Mouse (Mus musculus): ENCODE measurements around the gene Crybb3. TPM values are rescaled to one million over a fixed set of nuclear protein-coding genes. Genes with fewer than 3 reads are reported as not detected.

The Crybb3 gene
- total RNA-seq, 2 experiments from 2014 or later: not detected

GRCm38 (mm10) chr5:113070017-113070416, 11.4 kb downstream of the Crybb3 start, which contains the start of gene Crybb2:
TSS of gene Crybb2 (minus strand) at chr5:113070117.
- no peak for ATAC-seq (replicated peaks; ENCODE audit: low FRiP score, poor library complexity, severe bottlenecking)

GRCm38 (mm10) chr5:113054308-113054707, 27.1 kb downstream of the Crybb3 start:
- no peak for ATAC-seq (replicated peaks; ENCODE audit: low FRiP score, poor library complexity, severe bottlenecking)

- ATAC-seq (replicated peaks; ENCODE audit: low FRiP score, poor library complexity, severe bottlenecking): no peak
Observed at GRCm38 (mm10) chr5:113050581-113051185, 30.7 kb downstream of the Crybb3 start.

- no peak for ATAC-seq (replicated peaks; ENCODE audit: low FRiP score, poor library complexity, severe bottlenecking)
Observed at GRCm38 (mm10) chr5:113049876-113050275, 31.5 kb downstream of the Crybb3 start.

GRCm38 (mm10) chr5:113045511-113046273, 35.7 kb downstream of the Crybb3 start:
- ATAC-seq (replicated peaks; ENCODE audit: low FRiP score, poor library complexity, severe bottlenecking): no peak

- ATAC-seq (replicated peaks; ENCODE audit: low FRiP score, poor library complexity, severe bottlenecking): no peak
Observed at GRCm38 (mm10) chr5:113043531-113043930, 37.9 kb downstream of the Crybb3 start.

- no peak for ATAC-seq (replicated peaks; ENCODE audit: low FRiP score, poor library complexity, severe bottlenecking)
Observed at GRCm38 (mm10) chr5:113041567-113042071, 39.8 kb downstream of the Crybb3 start.

- ATAC-seq (replicated peaks; ENCODE audit: low FRiP score, poor library complexity, severe bottlenecking): no peak
Observed at GRCm38 (mm10) chr5:113040776-113041175, 40.6 kb downstream of the Crybb3 start.

GRCm38 (mm10) chr5:113038601-113039000, 42.8 kb downstream of the Crybb3 start:
- ATAC-seq (replicated peaks; ENCODE audit: low FRiP score, poor library complexity, severe bottlenecking): no peak

- no peak for ATAC-seq (replicated peaks; ENCODE audit: low FRiP score, poor library complexity, severe bottlenecking)
Observed at GRCm38 (mm10) chr5:113035094-113036047, 46.0 kb downstream of the Crybb3 start.

- ATAC-seq (replicated peaks; ENCODE audit: low FRiP score, poor library complexity, severe bottlenecking): no peak
Observed at GRCm38 (mm10) chr5:113031201-113031754, 50.1 kb downstream of the Crybb3 start.

- ATAC-seq (replicated peaks; ENCODE audit: low FRiP score, poor library complexity, severe bottlenecking): no peak
Observed at GRCm38 (mm10) chr5:113030082-113030481, 51.3 kb downstream of the Crybb3 start.

GRCm38 (mm10) chr5:113026706-113027105, 54.7 kb downstream of the Crybb3 start:
- no peak for ATAC-seq (replicated peaks; ENCODE audit: low FRiP score, poor library complexity, severe bottlenecking)

Other genes with a start within 250 kb of the Crybb3 start
- gene Myo18b, start 185.2 kb downstream of the Crybb3 start, total RNA-seq (2015; ENCODE audit: low replicate concordance): 1.3 TPM in 1 of 2 replicates, not detected in the other
- 0.08 and 0.26 TPM in 2 replicates for gene Myo18b, start 185.2 kb downstream of the Crybb3 start, total RNA-seq (2017; ENCODE audit: low replicate concordance)
- gene Grk3, start 65.8 kb downstream of the Crybb3 start, total RNA-seq (2015; ENCODE audit: low replicate concordance): 0.42 and 1.8 TPM in 2 replicates
- 3.1 and 3.6 TPM in 2 replicates for gene Grk3, start 65.8 kb downstream of the Crybb3 start, total RNA-seq (2017; ENCODE audit: low replicate concordance)
- gene Crybb2, start 11.5 kb downstream of the Crybb3 start, total RNA-seq (2015; ENCODE audit: low replicate concordance): not detected in 2 replicates
- 1.3 TPM in 1 of 2 replicates, not detected in the other for gene Crybb2, start 11.5 kb downstream of the Crybb3 start, total RNA-seq (2017; ENCODE audit: low replicate concordance)
- 1.8 and 2.1 TPM in 2 replicates for gene 2900026A02Rik, start 139.7 kb upstream of the Crybb3 start, total RNA-seq (2015; ENCODE audit: low replicate concordance)
- gene 2900026A02Rik, start 139.7 kb upstream of the Crybb3 start, total RNA-seq (2017; ENCODE audit: low replicate concordance): 0.13 TPM in 1 of 2 replicates, not detected in the other
- gene Tmem211, start 145.3 kb upstream of the Crybb3 start, total RNA-seq (2015; ENCODE audit: low replicate concordance): not detected in 2 replicates
- gene Tmem211, start 145.3 kb upstream of the Crybb3 start, total RNA-seq (2017; ENCODE audit: low replicate concordance): not detected in 2 replicates
- gene Sgsm1, start 229.2 kb upstream of the Crybb3 start, total RNA-seq (2015; ENCODE audit: low replicate concordance): 0.36 TPM in 1 of 2 replicates, not detected in the other
- not detected in 2 replicates for gene Sgsm1, start 229.2 kb upstream of the Crybb3 start, total RNA-seq (2017; ENCODE audit: low replicate concordance)

Measured in erythroid progenitor cell, adult 5-6 weeks (primary cell).